ENCODE assay signal across 17 mouse cellular contexts in genomic region chr10:41749306-41749705, GRCm38 (mm10). TPM values are rescaled to one million over a fixed set of nuclear protein-coding genes. Genes with fewer than 3 reads are reported as not detected.
A peak's percentile ranks its signal among the peaks of the same experiment; 100 is the strongest.
DNase-seq lines count a peak whose midpoint lies in the region; TF ChIP-seq lines count a peak whose summit lies in the region.
"Had no signal": no experiment of that assay in that cellular context is flagged by ENCODE, and none has a peak within 500 bp of the region (broad histone marks: within the 10 kb centered on the region; RNA-seq: fewer than 3 reads in every experiment).

No protein-coding gene starts in this region.

- TF ChIP-seq CTCF in testis, adult 2 months (IDR thresholded peaks at IDR 0.05; ENCODE audit: control insufficient read depth, insufficient read depth, insufficient replicate concordance, low read depth, low read length), result no peak

- intact Hi-C loops in heart, postnatal 36 days (cut with DNase I), result no loop called here

- no peaks in the 10 kb centered on the region for H3K27me3 ChIP-seq in testis, adult 2 months (ENCODE audit: control insufficient read depth, insufficient read depth, low read length)
- H3K27me3 ChIP-seq: forebrain, embryonic 13.5 days; hindbrain, embryonic 13.5 days; intestine, embryonic 15.5 days had no signal

- peaks cover 2% of the 10 kb centered on the region; the same call in 1 of the 2 replicates for H3K4me1 ChIP-seq in testis, adult 2 months (ENCODE audit: control insufficient read depth, insufficient read depth, low read length)
- H3K4me1 ChIP-seq: forebrain, embryonic 10.5 days; hindbrain, embryonic 10.5 days; hindbrain, embryonic 13.5 days; intestine, embryonic 15.5 days had no signal

- 0 out of 2 replicates have a peak, but pooled peaks cover 2% of the 10 kb centered on the region for H3K36me3 ChIP-seq in testis, adult 2 months (ENCODE audit: control insufficient read depth, insufficient read depth, low read length)
- H3K36me3 ChIP-seq: forebrain, embryonic 10.5 days; hindbrain, embryonic 10.5 days; hindbrain, embryonic 13.5 days; intestine, embryonic 15.5 days had no signal

- H3K4me3 ChIP-seq in testis, adult 2 months (ENCODE audit: control insufficient read depth, low read depth, low read length), result peak overlapping the region; percentile 50
- H3K4me3 ChIP-seq: forebrain, embryonic 10.5 days; forebrain, embryonic 13.5 days; hindbrain, embryonic 10.5 days; hindbrain, embryonic 13.5 days; intestine, embryonic 15.5 days had no signal

- no peak overlapping the region for H3K27ac ChIP-seq in testis, adult 2 months (ENCODE audit: control insufficient read depth, insufficient read depth, low read depth, low read length)
- H3K27ac ChIP-seq: forebrain, embryonic 10.5 days; forebrain, embryonic 13.5 days; hindbrain, embryonic 10.5 days; hindbrain, embryonic 13.5 days; intestine, embryonic 15.5 days had no signal

- DNase-seq in cerebellum, postnatal 14 days, result peak; percentile 22 to 46
- no peak for DNase-seq in cerebellum, adult 8-10 months
- DNase-seq in heart, adult 11 months, result peak; percentile 74
- no peak for DNase-seq in heart, postnatal 36 days
- no peak for DNase-seq in testis, postnatal 14 days (ENCODE audit: low spot score)
- DNase-seq: adrenal gland, adult 2 months; adrenal gland, postnatal 14 days; gastrocnemius, postnatal 10 days; gastrocnemius, postnatal 36 days; kidney, adult 11 months had no signal

- no peak for TF ChIP-seq POLR2A in testis, adult 2 months (IDR thresholded peaks at IDR 0.05; ENCODE audit: control insufficient read depth, low read depth, low read length)

RNA-seq across cellular contexts. Expression of gene Ccdc162, which starts 32.9 kb away (rescaled TPM):
- total RNA-seq in heart, postnatal 36 days (2021), result under 1 TPM; 0.36 to 0.38 TPM
- 0.56 and 1.3 TPM in 2 replicates for polyA plus RNA-seq in testis, adult 2 months (2012; rRNA removed)
- total RNA-seq: MEL had no signal

Comparison
In these comparisons a context has a peak if more than half of its experiments do, and no peak if none do; other contexts are left out.
1. DNase-seq: peak in cerebellum, postnatal 14 days (2 of 2) and heart, adult 11 months (single experiment); none in cerebellum, adult 8-10 months (single experiment), heart, postnatal 36 days (0 of 2) and testis, postnatal 14 days (single experiment).